Mouse (Mus musculus): ENCODE results near the gene Tmprss2.

GRCm38 (mm10) chr16:97534448-97534847 lies 76.5 kb downstream of the Tmprss2 start:
- TF ChIP-seq CTCF (IDR thresholded peaks at IDR 0.05; ENCODE audit: low read depth, low read length), result no peak
- TF ChIP-seq POLR2A (IDR thresholded peaks at IDR 0.05; ENCODE audit: borderline replicate concordance, low read depth, low read length), result no peak

Data from bone marrow macrophage, adult 2 months (primary cell).